Mouse (Mus musculus) telencephalon, adult 2 months (tissue): ENCODE measurements at regions not wholly inside any gene's neighbourhood (a gene's known extent, or its start where the extent isn't known, plus 50 kb on each side); places are given as distances from the start of the nearest gene placed in this dataset.

Experiments
- DNase-seq: peaks from one replicate; pipeline ENCODE4 v3.0.0-alpha.2; 2011; ENCODE audit warnings: low read depth, low spot score

DNA sequence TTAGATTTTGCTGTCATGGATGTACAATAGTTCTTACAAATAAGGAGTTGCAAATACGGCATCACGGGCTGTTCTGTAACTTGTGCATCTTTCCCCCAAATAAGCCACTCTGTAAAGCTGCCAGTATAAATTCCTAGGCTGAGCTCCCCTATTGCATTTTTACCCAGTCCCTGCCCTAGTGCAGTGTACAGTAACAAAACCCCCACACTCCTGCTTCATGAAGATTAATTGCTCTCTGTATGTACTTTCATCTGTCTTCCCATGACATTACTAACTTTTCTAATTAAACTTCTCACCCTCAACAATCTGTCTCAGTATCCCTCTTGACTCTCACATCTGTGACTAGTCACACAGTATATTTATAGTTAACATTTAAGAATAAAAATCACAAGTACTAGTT lies 73.4 kb downstream of the Tm4sf1 start:
- DNase-seq: no peak

DNA sequence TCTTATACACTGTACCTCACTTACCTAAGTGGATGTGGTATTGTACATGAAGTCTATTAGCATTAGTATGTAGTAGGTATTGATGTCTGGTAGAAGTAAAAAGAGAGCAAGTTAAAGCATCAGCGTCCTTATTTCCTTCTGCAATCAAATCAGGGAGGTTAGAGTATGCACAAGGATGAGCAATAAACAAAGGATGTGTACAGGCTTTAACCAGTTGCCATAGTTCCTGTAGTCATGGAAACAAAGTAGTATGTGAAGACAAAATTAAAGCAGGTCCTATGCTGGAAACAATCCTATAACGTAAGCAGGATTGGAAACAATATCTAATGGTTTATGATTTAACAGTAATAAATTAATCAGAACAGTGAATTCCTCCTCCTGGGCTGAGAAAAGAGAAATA lies 78.0 kb downstream of the Tm4sf1 start:
- DNase-seq: peak; percentile 13

- DNase-seq: no peak
Measured at GRCm38 (mm10) chr3:57222318-57222914, 79.4 kb downstream of the Tm4sf1 start.

- DNase-seq: no peak
Measured at GRCm38 (mm10) chr3:57218431-57218830, 83.4 kb downstream of the Tm4sf1 start.

DNA sequence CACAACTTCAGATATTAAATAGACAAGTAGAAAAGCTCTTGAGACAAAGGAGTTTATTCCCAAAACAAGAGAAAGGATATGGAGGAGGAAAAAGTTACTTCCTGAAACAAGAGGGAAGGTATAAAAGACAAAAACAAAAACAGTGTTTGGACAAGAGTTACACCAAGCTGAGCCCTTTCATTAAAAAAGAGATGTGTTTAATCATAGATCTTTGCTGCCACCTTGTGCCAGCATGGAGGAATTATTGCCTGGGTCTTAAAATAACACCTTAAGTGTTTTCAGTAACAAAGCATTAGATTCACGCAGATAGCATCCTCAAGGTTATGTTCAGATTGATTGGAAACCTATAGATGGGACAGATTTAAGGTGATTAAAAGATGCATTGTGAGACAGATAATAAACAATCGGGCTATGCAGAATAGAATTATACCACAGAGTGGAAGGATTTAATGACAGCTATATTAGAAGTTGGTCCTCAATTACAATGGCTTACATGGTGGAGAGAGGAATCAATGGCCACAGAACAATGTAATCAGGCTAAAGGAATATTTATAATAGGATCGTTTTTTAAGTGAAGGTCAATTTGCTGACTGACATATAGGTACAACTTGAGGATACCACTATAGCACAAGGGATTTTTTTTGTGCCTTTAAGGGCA lies 97.6 kb downstream of the Tm4sf1 start:
- peak; percentile 70 for DNase-seq

GRCm38 (mm10) chr3:57203418-57203817 lies 98.4 kb downstream of the Tm4sf1 start:
- no peak for DNase-seq

DNA sequence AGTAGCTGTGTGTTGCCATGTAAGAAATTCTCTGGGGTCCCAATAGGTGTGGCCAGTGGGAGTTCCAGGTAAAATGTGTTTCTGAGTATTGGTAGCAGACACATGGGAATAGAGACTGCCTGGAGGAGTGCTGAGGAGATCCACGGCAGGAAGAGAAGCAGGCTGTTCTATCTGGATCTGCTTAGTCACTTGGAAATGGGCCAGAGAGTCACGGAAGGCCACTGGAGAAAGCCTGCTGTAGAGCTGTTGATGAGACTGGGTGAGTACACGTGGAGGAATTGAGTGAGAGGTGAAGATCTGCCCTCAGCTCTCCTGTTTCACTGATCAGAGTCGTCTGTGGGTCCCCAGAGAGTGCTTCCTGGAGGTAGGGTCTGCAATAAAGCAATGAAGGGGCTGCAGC lies 120.2 kb downstream of the Tm4sf1 start:
- DNase-seq: no peak

- DNase-seq: no peak
Measured at GRCm38 (mm10) chr3:57153177-57153948, 148.4 kb downstream of the Tm4sf1 start.

DNA sequence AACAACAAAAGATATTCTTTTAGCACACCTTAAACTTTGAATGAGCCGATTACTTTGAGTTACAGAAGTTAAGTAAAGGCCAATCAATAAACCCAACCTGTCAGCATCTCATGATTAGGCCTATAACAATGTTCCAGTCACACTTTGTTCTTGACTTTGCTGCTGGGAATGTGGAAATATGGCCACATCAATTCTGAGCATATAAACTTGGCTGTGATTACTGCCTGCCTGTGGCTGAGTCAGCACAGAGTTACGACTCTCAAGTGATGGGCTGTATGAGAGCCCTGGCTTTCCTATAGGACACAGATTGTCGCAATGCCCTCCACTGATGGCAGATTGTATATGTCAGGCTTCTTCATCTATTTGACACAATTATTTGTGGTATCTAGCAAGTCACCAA lies 152.6 kb downstream of the Tm4sf1 start:
- DNase-seq: no peak

- no peak for DNase-seq
Measured at GRCm38 (mm10) chr3:57136847-57137246, 164.9 kb downstream of the Tm4sf1 start.

- DNase-seq: peak; percentile 21
Measured at GRCm38 (mm10) chr3:57128606-57129005, 173.2 kb downstream of the Tm4sf1 start.

GRCm38 (mm10) chr3:57125792-57126485 lies 175.8 kb downstream of the Tm4sf1 start:
- peak; percentile 33 for DNase-seq

DNA sequence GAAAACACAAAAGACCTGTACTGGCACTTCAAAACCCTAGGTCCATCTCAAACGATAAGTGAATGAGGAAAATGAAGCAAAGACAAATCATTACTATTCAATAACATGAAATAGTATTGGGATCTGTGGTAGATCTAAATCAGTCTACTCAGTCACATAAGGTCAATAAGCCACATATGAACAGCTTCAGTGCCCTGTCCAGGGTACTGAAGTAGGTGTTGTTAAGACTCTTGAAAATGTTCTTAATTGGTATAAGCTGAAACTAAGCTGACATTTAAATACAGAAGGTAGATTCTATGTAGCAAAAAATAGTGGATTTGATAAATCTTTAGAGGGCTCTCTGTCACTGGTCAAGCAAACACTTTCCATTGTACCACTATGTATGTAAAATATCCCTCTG lies 183.8 kb downstream of the Tm4sf1 start:
- DNase-seq: no peak

DNA sequence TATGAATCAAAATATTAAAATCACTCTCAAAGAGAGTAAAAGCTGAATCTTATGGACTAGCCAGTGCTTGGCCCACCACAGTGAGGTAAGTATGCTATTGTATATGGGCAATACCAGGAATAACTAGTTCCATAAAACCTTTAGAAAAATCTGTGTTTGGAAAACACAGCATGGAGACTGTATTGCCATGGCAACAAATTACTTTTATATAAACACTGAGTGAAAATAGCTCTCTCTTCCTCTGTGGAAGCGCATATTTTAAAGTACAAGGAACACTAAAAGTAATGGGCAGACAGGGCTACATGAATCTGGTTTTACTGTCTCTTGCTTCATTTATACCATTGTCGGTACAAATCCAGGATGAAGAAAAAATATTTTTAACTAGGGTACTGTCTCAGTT lies 199.5 kb downstream of the Tm4sf1 start:
- peak; percentile 65 for DNase-seq

DNA sequence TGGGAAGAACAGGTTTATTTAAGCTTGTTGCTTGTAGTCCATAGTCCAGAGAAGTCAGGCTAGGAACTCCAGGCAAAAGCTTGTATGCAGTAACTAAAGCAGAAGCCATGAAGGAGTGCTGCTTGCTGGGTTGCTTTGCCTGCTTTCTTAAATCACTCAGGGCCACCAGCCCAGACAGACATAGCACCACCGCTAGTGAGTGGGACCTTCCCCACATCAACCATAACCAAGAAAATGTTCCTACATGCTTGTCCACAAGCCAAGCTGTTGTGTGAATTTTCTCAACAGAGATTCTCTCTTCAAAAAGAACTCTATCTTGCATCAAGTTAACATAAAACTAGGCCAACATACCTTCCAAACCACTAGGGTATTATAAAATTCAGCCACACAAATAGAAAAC lies 201.3 kb downstream of the Tm4sf1 start:
- peak; percentile 21 for DNase-seq

DNA sequence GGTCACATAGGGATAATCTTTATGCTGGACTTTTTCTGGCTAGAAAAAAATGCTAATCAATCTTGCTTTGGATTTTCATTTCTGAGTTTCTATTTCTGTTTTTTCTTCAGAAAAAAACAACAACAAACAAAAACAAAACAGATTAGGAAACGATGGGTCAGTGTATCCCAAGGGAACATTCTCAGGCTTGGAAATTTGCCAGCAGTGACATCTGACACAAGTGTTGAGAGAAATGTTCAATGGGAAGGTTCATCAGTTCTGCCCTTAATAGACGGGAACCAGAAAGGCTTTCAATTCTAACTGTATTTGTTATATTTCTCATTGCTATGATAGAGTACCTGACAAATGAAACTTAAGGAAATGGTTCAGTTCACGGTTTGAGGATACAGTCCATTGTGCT lies 206.9 kb downstream of the Tm4sf1 start:
- DNase-seq: no peak

DNA sequence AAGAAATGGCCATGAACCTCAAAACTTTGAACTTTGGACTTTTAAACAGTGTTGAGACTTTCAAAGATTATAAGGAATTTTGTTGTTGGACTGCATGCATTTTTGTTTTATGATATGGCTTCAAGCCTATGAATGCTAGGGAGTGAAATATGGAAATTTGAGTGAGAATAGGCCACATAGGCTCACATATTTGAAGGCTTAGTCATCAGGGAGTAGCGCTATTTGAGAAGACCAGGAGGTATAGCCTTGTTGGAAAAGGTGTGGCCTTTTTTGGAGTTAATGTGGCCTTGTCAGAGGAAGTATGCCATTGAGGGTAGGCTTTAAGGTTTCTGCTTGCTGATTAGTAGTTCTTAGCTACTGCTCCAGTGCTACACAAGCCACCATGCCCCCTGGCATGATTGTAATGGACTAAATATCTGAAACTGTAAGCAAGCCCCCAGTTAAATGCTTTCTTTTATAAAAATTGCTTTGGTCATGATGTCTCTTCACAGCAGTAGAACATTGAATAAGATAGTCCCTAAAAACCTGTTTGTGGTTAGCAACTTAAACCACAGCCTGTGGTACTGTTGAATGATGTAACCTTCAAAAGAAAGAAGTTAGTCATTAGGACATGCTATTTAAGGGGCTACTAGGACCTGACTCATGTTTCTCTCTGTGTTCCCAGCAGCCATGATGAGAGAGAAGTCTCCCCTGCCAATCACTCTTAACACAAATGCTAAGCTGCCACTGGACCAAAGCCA lies 208.4 kb downstream of the Tm4sf1 start:
- no peak for DNase-seq

GRCm38 (mm10) chr3:57074516-57074915 lies 227.3 kb downstream of the Tm4sf1 start:
- DNase-seq: no peak

DNA sequence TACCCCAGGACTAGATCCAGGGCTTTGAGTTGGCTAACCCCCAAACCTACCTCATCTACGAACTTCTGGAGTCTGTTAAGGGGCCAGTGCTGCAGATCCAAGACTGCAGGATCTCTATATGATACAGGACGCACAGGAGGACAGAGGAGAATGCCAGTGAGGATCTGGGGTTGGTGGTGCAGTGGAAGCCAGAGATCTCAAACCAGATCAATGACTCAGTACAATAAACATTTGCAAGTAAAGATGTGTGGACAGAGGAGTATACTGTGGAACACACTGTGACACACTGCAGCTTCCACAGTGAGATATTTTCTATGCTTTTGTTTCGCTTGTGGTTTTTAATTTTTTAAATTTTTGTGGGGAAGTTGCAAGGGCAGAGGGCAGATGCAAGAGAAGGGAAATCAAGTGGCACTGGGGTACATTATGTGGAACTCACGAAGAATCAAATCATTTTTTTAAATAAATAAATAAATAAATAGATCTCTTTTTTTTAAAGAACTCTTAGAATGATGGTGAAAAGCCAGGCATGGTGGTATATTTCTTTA lies 227.8 kb downstream of the Tm4sf1 start:
- DNase-seq: no peak

DNA sequence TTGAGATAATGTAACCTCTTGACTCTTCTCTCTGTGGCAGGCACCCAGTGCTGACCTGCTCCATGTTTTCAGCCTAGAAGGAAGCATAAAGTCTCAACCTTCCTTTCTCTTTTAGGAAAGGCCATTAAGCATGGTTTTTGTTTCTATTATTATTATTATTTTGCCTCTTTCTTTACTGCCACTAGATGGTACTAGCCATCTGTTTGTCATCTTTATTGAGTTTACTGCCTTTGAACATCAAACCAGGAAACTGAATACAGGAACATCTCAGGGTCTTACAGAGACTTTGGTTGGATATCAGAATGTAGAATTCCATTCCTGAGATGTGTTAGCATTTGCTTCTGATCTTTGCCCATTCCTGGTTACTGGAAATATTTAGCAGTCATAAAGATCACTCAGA lies 268.8 kb downstream of the Tm4sf1 start:
- DNase-seq: no peak

GRCm38 (mm10) chr3:57018171-57018570 lies 283.6 kb downstream of the Tm4sf1 start:
- DNase-seq: no peak
